ENCODE assay signal across 10 mouse cellular contexts in the genomic region with DNA sequence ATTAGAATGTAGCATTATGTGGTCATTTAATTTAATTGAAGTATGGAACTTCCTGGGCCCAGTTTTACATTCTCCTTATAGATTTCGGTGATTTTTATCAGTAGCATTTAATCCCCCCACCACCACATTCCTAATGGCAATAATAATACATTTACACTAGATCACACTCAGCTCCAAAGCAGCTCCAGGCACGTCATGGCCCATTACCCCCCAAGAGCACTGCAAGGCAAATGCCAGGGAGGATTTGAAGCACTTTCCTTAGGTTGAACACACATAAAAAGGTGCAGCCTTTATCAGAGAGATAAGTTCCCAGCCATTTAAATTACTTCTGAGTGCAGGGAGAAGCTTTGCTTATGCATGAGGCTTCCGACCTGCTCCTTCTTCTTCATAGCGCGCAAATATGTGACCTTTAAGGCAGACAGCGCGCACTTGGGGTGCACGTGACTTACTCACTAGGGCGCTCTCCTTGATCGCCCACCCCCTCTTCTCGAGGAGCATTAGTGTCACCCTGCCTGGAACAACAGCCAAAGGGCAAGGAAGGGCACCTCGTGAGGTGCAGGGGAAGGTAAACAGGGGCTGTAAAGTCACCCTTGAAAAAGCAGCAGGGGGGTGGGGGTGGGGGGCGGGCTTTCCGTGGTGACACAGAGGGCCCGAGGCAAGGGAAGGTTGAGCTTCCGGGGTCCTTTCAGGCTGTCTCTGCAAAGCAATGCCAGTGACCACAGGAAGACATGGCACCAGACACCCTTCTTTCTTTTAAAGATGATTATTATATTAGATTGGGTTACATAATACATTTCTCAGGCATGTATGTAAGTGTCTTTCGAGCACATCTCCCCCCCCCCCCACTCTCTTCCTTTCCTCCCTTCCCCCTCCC.
DNase-seq lines count a peak whose midpoint lies in the region; ATAC-seq lines count a peak whose summit lies in the region.
"Had no signal": no experiment of that assay in that cellular context is flagged by ENCODE, and none has a peak within 500 bp of the region (broad histone marks: within the 10 kb centered on the region; RNA-seq: fewer than 3 reads in every experiment).

No protein-coding gene starts in this region.

- H3K4me1 ChIP-seq in heart, embryonic 12.5 days (replicated peaks) = peaks cover 7% of the 10 kb centered on the region
- peaks cover 29% of the 10 kb centered on the region for H3K4me1 ChIP-seq in forebrain, embryonic 13.5 days
- H3K4me1 ChIP-seq in kidney, embryonic 16.5 days (ENCODE audit: insufficient read depth, low read length) = peaks cover 17% of the 10 kb centered on the region; the same call in 1 of the 2 replicates
- 0 out of 2 replicates have a peak, but pooled peaks cover 4% of the 10 kb centered on the region for H3K4me1 ChIP-seq in neural tube, embryonic 14.5 days (ENCODE audit: control insufficient read depth, insufficient read depth, low read length)
- H3K4me1 ChIP-seq: liver, embryonic 15.5 days had no signal

- H3K9ac ChIP-seq in heart, embryonic 12.5 days = peak overlapping the region; percentile 28; the same call in 1 of the 2 replicates
- no peak overlapping the region for H3K9ac ChIP-seq in forebrain, embryonic 13.5 days
- H3K9ac ChIP-seq in kidney, embryonic 16.5 days (replicated peaks; ENCODE audit: low read length) = 0 out of 2 replicates have a peak overlapping the region, but pooled peaks have one; percentile 1
- H3K9ac ChIP-seq in neural tube, embryonic 14.5 days (replicated peaks; ENCODE audit: low read depth, low read length) = 0 out of 2 replicates have a peak overlapping the region, but pooled peaks have one; percentile 16
- H3K9ac ChIP-seq: liver, embryonic 15.5 days had no signal

- no peak for DNase-seq in heart, postnatal 14 days
- DNase-seq in right cerebral cortex, postnatal 25 days = no peak
- DNase-seq in urinary bladder, postnatal 10 days (ENCODE audit: low spot score) = no peak
- DNase-seq in adrenal gland, adult 18-20 months (ENCODE audit: low spot score in 2 of 2) = no peak
- DNase-seq: cerebellum, adult 2 months had no signal

- 22% methylated on average over 17 of the region's 17 CpGs for WGBS in heart, embryonic 12.5 days
- 21% methylated on average over 17 of the region's 17 CpGs for WGBS in forebrain, embryonic 13.5 days
- 12% methylated on average over 17 of the region's 17 CpGs for WGBS in kidney, embryonic 16.5 days
- WGBS in neural tube, embryonic 14.5 days = 22% methylated on average over 17 of the region's 17 CpGs

- H3K27me3 ChIP-seq in heart, embryonic 12.5 days (replicated peaks) = no peaks in the 10 kb centered on the region
- peaks cover 46% of the 10 kb centered on the region for H3K27me3 ChIP-seq in forebrain, embryonic 13.5 days
- H3K27me3 ChIP-seq in kidney, embryonic 16.5 days (ENCODE audit: insufficient read depth, low read length) = no peaks in the 10 kb centered on the region
- no peaks in the 10 kb centered on the region for H3K27me3 ChIP-seq in neural tube, embryonic 14.5 days (ENCODE audit: control insufficient read depth, insufficient read depth, low read length)
- H3K27me3 ChIP-seq: liver, embryonic 15.5 days had no signal

- no peaks in the 10 kb centered on the region for H3K36me3 ChIP-seq in heart, embryonic 12.5 days
- H3K36me3 ChIP-seq in forebrain, embryonic 13.5 days (ENCODE audit: poor library complexity, severe bottlenecking) = no peaks in the 10 kb centered on the region
- H3K36me3 ChIP-seq in kidney, embryonic 16.5 days (ENCODE audit: insufficient read depth, low read length) = no peaks in the 10 kb centered on the region
- no peaks in the 10 kb centered on the region for H3K36me3 ChIP-seq in neural tube, embryonic 14.5 days (ENCODE audit: control insufficient read depth, insufficient read depth, low read length)
- H3K36me3 ChIP-seq: liver, embryonic 15.5 days had no signal

- intact Hi-C loops in heart, postnatal 14 days (cut with DNase I) = no loop called here

- H3K27ac ChIP-seq in heart, embryonic 12.5 days (ENCODE audit: poor library complexity, severe bottlenecking) = no peak overlapping the region
- H3K27ac ChIP-seq in forebrain, embryonic 13.5 days = peak overlapping the region; percentile 59
- H3K27ac ChIP-seq in kidney, embryonic 16.5 days (ENCODE audit: low read length) = no peak overlapping the region
- H3K27ac ChIP-seq in neural tube, embryonic 14.5 days (ENCODE audit: low read depth, low read length) = peak overlapping the region; percentile 62; the same call in 1 of the 2 replicates
- H3K27ac ChIP-seq: liver, embryonic 15.5 days had no signal

- H3K9me3 ChIP-seq in heart, embryonic 12.5 days (replicated peaks) = no peaks in the 10 kb centered on the region
- no peaks in the 10 kb centered on the region for H3K9me3 ChIP-seq in forebrain, embryonic 13.5 days (replicated peaks)
- no peaks in the 10 kb centered on the region for H3K9me3 ChIP-seq in kidney, embryonic 16.5 days (ENCODE audit: low read length)
- H3K9me3 ChIP-seq in neural tube, embryonic 14.5 days (ENCODE audit: control insufficient read depth, low read length) = no peaks in the 10 kb centered on the region
- H3K9me3 ChIP-seq: liver, embryonic 15.5 days had no signal

- no peak for ATAC-seq in heart, embryonic 12.5 days (ENCODE audit: insufficient number of reproducible peaks, low FRiP score)
- peak; percentile 50; the same call in 1 of the 2 replicates for ATAC-seq in forebrain, embryonic 13.5 days
- ATAC-seq in kidney, embryonic 16.5 days (ENCODE audit: low FRiP score, low TSS enrichment) = peak; percentile 77
- peak; percentile 73 for ATAC-seq in neural tube, embryonic 14.5 days (ENCODE audit: low read depth)

- H3K4me3 ChIP-seq in heart, embryonic 12.5 days = peak overlapping the region; percentile 38
- H3K4me3 ChIP-seq in forebrain, embryonic 13.5 days = no peak overlapping the region
- H3K4me3 ChIP-seq in kidney, embryonic 16.5 days (ENCODE audit: low read length) = peak overlapping the region; percentile 22
- no peak overlapping the region for H3K4me3 ChIP-seq in neural tube, embryonic 14.5 days (ENCODE audit: low read depth, low read length)
- H3K4me3 ChIP-seq: liver, embryonic 15.5 days had no signal

- peak overlapping the region; percentile 69 for H3K4me2 ChIP-seq in heart, embryonic 12.5 days
- H3K4me2 ChIP-seq in forebrain, embryonic 13.5 days = peak overlapping the region; percentile 39
- peak overlapping the region; percentile 41 for H3K4me2 ChIP-seq in kidney, embryonic 16.5 days (replicated peaks; ENCODE audit: low read depth, low read length)
- peak overlapping the region; percentile 35; the same call in 1 of the 2 replicates for H3K4me2 ChIP-seq in neural tube, embryonic 14.5 days (ENCODE audit: low read depth, low read length)
- H3K4me2 ChIP-seq: liver, embryonic 15.5 days had no signal

Comparison
In these comparisons a context has a peak if more than half of its experiments do, and no peak if none do; other contexts are left out.
1. H3K27ac ChIP-seq: peak in forebrain, embryonic 13.5 days (single experiment) and neural tube, embryonic 14.5 days (single experiment); none in heart, embryonic 12.5 days (single experiment) and kidney, embryonic 16.5 days (single experiment).
2. H3K4me3 ChIP-seq: peak in heart, embryonic 12.5 days (single experiment) and kidney, embryonic 16.5 days (single experiment); none in forebrain, embryonic 13.5 days (single experiment) and neural tube, embryonic 14.5 days (single experiment).
3. Peak in every context shown above with its lines, with median percentiles within 50 percentile points of each other: H3K4me2 ChIP-seq.